Mouse (Mus musculus) bone marrow, adult 2 months (tissue): ENCODE measurements at regions not wholly inside any gene's neighbourhood (a gene's known extent, or its start where the extent isn't known, plus 50 kb on each side); places are given as distances from the start of the nearest gene placed in this dataset.

Source experiments
- CTCF ChIP-seq: fragments of 200-500 bp; IDR thresholded peaks from 2 replicates; pipeline ENCODE4 v1.5.1; 2011; ENCODE audit warnings: low read length, control low read depth; ENCODE audit not compliant: control insufficient read depth, insufficient read depth
- POLR2A ChIP-seq: fragments of 200-500 bp; IDR thresholded peaks from 2 replicates; pipeline ENCODE4 v1.6.1; 2011; ENCODE audit warnings: low read depth, mild to moderate bottlenecking, control low read depth, low read length, borderline replicate concordance; ENCODE audit not compliant: control insufficient read depth

GRCm38 (mm10) chr6:148500251-148501179, 56.3 kb upstream of the Tmtc1 start:
- TF ChIP-seq POLR2A (no peak), CTCF (no peak)
